Mouse (Mus musculus): ENCODE data around the gene Lrmda. TPM values are rescaled to one million over a fixed set of nuclear protein-coding genes. Genes with fewer than 3 reads are reported as not detected.

Gene Lrmda
- total and polyA plus RNA-seq, 3 experiments, result 5.1 to 5.9 TPM; not detected in 1

- Histone ChIP-seq H3K36me3 (ENCODE audit: control insufficient read depth in 1 of 2, insufficient read depth in 2 of 2, low read length in 2 of 2) (no peaks in the 10 kb centered on the region), H3K79me2 (ENCODE audit: control insufficient read depth, insufficient read depth, low read length, poor library complexity) (no peaks in the 10 kb centered on the region; the same call in 1 of the 2 replicates), H3K9ac (ENCODE audit: control insufficient read depth, low read depth, low read length, poor library complexity, severe bottlenecking) (no peak overlapping the region), H3K4me3 (ENCODE audit: control insufficient read depth in 1 of 2, insufficient read depth in 1 of 2, low read depth in 2 of 2, low read length in 2 of 2) (no peak overlapping the region), H3K9me3 (replicated peaks; ENCODE audit: insufficient read depth, low read length) (no peaks in the 10 kb centered on the region), H3K27me3 (ENCODE audit: control insufficient read depth in 1 of 2, insufficient read depth in 2 of 2, low read length in 2 of 2) (no peaks in the 10 kb centered on the region), H3K4me1 (ENCODE audit: control insufficient read depth in 1 of 2, insufficient read depth in 2 of 2, low read length in 2 of 2) (no peaks in the 10 kb centered on the region), H3K27ac (ENCODE audit: control insufficient read depth, low read depth, low read length) (no peak overlapping the region)
- TF ChIP-seq TCF12 (IDR thresholded peaks at IDR 0.05; ENCODE audit: low read depth, low read length) (no peak), MAFK (IDR thresholded peaks at IDR 0.05; ENCODE audit: borderline replicate concordance, low read depth, low read length) (no peak), MYB (IDR thresholded peaks at IDR 0.05; ENCODE audit: low read depth, low read length) (no peak), NELFE (IDR thresholded peaks at IDR 0.05; ENCODE audit: low read depth, low read length) (no peak), EP300 (IDR thresholded peaks at IDR 0.05; ENCODE audit: low read depth in 1 of 2, low read length in 2 of 2) (no peak), CHD2 (IDR thresholded peaks at IDR 0.05; ENCODE audit: low read length) (no peak), CHD1 (IDR thresholded peaks at IDR 0.05; ENCODE audit: low read depth, low read length) (no peak), ETS1 (IDR thresholded peaks at IDR 0.05; ENCODE audit: low read depth, low read length) (no peak), ELF1 (IDR thresholded peaks at IDR 0.05; ENCODE audit: low read depth, low read length) (no peak), TBP (IDR thresholded peaks at IDR 0.05; ENCODE audit: low read depth, low read length) (no peak), UBTF (IDR thresholded peaks at IDR 0.05; ENCODE audit: borderline replicate concordance, insufficient read depth, low read depth, low read length) (no peak), E2F4 (IDR thresholded peaks at IDR 0.05; ENCODE audit: borderline replicate concordance, low read depth, low read length) (no peak), USF2 (IDR thresholded peaks at IDR 0.05; ENCODE audit: borderline replicate concordance in 1 of 2, insufficient read depth in 1 of 2, low read depth in 1 of 2, low read length in 2 of 2) (no peak)
- DNase-seq (ENCODE audit: low read depth, low spot score), result no peak
Measured at GRCm38 (mm10) chr14:22899312-22899711, 879.8 kb downstream of the Lrmda start.

- Histone ChIP-seq H3K36me3 (ENCODE audit: control insufficient read depth in 1 of 2, insufficient read depth in 2 of 2, low read length in 2 of 2) (no peaks in the 10 kb centered on the region), H3K4me1 (ENCODE audit: control insufficient read depth in 1 of 2, insufficient read depth in 2 of 2, low read length in 2 of 2) (no peaks in the 10 kb centered on the region; a peak in 2 of 4 replicates), H3K9ac (ENCODE audit: control insufficient read depth, low read depth, low read length, poor library complexity, severe bottlenecking) (no peak overlapping the region), H3K27ac (ENCODE audit: control insufficient read depth, low read depth, low read length) (no peak overlapping the region), H3K4me3 (ENCODE audit: control insufficient read depth in 1 of 2, insufficient read depth in 1 of 2, low read depth in 2 of 2, low read length in 2 of 2) (no peak overlapping the region), H3K9me3 (replicated peaks; ENCODE audit: insufficient read depth, low read length) (no peaks in the 10 kb centered on the region), H3K79me2 (ENCODE audit: control insufficient read depth, insufficient read depth, low read length, poor library complexity) (no peaks in the 10 kb centered on the region; the same call in 1 of the 2 replicates), H3K27me3 (ENCODE audit: control insufficient read depth in 1 of 2, insufficient read depth in 2 of 2, low read length in 2 of 2) (no peaks in the 10 kb centered on the region)
- no peak for DNase-seq (ENCODE audit: low read depth, low spot score)
- TF ChIP-seq TCF12 (IDR thresholded peaks at IDR 0.05; ENCODE audit: low read depth, low read length) (no peak), SMC3 (IDR thresholded peaks at IDR 0.05; ENCODE audit: low read depth, low read length) (no peak), ZKSCAN1 (IDR thresholded peaks at IDR 0.05; ENCODE audit: low read depth, low read length) (no peak), JUND (IDR thresholded peaks at IDR 0.05; ENCODE audit: low read depth, low read length) (no peak), E2F4 (IDR thresholded peaks at IDR 0.05; ENCODE audit: borderline replicate concordance, low read depth, low read length) (no peak), ZC3H11A (IDR thresholded peaks at IDR 0.05; ENCODE audit: low read depth, low read length) (no peak), ZMIZ1 (IDR thresholded peaks at IDR 0.05; ENCODE audit: low read depth, low read length) (no peak), POLR2AphosphoS2 (IDR thresholded peaks at IDR 0.05; ENCODE audit: low read length) (no peak), BHLHE40 (IDR thresholded peaks at IDR 0.05; ENCODE audit: borderline replicate concordance, low read depth, low read length) (no peak), EP300 (IDR thresholded peaks at IDR 0.05; ENCODE audit: low read depth in 1 of 2, low read length in 2 of 2) (no peak), POLR2A (IDR thresholded peaks at IDR 0.05; ENCODE audit: control insufficient read depth in 1 of 2, insufficient read depth in 1 of 2, low read depth in 1 of 2, low read length in 2 of 2, poor library complexity in 1 of 2) (no peak), RAD21 (IDR thresholded peaks at IDR 0.05; ENCODE audit: low read depth, low read length) (no peak), HCFC1 (IDR thresholded peaks at IDR 0.05; ENCODE audit: low read depth, low read length) (no peak)
Measured at GRCm38 (mm10) chr14:22902116-22902515, 882.6 kb downstream of the Lrmda start.
